Mouse (Mus musculus) left cerebral cortex, adult 11 months (tissue): Measurements from ENCODE around the gene Pbxip1.

Experiments used
- DNase-seq: peaks from one replicate; pipeline ENCODE4 v3.0.0; 2022; ENCODE audit warnings: low spot score

The Pbxip1 gene

DNA sequence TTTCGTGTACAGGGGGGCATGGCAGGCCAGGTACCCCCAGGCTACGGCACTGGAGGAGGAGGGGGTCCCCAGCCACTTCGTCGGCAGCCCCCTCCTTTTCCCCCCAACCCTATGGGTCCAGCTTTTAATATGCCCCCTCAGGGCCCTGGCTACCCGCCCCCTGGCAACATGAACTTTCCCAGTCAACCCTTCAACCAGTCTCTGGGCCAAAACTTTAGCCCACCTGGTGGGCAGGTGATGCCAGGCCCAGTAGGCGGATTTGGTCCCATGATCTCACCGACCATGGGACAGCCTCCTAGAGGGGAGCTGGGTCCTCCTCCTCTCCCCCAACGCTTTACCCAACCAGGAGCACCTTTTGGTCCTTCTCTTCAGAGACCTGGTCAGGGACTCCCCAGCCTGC lies 3.9 kb upstream of the Pbxip1 start:
- DNase-seq, result no peak

DNA sequence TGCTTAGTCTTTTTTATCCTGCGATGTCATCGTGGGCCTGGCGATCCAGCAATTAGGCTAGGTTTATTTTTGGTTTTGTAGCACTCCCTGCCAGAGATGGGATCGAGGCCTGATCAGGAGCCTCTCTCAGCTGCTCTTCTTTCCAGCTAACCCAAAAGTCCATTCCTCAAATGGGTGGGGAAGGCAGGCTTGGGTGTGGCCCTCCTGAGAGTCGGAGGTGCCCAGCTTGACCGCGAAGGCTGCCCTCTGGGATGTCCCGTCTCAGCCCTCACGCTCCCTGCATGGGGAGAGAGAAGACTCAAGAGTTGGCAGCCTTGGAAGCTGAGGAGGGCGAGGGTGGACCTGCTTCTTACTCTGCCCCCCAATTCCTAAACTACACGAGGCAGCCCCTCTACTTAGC lies 2.0 kb upstream of the Pbxip1 start:
- no peak for DNase-seq

DNA sequence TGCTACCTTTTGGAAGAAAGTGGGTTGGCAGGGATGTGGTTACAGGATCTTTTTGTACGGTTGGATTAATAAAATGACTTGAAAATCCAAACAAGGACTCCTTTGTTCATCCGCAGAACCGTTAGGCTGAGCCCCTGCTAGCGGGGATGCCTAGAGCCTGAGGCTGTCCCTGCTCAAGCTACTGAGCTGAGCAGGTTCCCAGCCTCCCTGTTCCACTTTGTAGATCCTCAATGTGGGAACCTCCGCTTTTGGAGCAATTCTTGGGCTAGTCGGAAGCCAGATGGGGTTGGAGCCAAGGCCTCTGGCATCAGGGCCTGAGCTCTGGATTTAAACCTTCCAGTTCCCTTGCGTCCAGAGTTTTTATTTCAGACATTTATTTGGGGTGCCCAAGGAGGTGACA lies 1.5 kb upstream of the Pbxip1 start:
- DNase-seq, result no peak

DNA sequence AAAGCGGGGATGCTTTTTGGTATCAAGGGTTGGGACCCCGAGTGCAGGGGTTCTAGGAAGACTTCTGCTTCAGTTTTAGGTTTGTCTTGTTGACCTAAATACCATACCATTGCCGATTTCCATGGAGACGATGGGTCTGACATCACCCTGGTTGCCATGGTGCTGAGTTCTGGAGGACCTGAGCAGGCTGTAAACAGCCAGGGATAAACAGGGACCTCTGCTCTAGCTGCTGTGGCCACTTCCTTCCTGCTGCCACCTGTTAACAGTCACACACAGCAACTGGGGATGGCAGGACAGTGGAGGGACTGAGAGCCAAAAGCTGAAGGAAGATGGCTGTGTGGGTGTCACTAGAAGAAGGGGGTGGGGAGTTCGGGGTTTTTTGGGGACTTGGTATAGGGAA lies 763 bp downstream of the Pbxip1 start:
- DNase-seq, result no peak

DNA sequence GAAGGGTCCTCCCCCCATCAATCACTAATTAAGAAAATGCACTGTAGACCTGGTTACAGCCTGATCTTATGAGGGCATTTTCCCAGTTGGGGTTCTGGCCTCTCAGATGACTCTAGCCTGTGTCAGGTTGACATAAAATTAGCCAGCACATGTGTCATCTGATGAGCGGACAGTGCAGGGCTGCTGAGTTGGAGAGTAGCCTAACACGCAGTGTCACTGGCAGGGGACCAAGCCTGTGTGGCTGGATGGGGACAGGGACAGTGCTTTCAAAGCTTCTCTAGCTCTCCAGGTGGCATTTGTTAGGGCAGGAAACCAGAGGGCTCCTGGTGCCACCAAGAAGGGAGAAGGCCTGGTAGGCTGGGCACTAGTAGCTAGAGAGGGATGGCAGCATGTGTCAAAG lies 4.2 kb downstream of the Pbxip1 start:
- DNase-seq, result no peak

DNA sequence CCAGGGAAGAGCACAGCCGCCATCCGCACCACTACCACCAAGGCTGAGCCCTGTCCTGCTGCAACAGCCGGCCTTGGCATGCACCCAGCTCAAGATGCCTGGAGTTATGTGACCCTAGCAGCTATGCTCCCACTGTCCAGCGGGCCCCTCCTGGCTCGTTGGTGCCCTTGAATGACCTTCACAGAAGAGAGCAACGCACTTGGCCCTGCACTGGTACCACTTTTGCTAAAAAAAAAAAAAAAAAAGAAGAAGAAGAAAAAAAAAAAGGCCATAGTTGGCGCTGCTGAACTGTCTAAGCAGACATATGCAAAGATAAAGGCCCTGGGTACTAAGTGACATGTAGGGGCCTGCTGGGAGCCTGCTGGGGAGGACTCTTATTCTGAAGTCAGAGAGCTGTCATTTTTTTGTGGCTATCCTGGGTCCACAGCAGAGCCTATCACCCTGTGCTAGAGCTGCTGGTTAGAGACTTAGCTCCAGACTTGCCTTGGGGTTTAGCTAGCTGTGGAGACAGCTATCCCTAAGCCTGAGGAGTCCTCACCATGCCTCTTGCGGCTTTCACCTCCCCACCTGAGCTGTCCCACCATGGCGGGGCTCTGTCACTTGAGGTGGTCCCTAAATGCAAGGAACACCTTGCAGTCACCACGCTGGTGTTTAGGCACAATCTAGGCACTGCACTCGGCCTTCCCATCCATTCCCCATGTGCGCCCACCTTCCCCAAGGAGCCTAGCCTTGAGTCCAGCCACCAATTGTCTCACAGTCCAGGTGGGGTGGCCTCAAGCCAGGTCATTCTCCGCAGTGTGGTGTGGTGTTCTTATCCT lies 12.4 kb downstream of the Pbxip1 start:
- DNase-seq, result no peak

DNA sequence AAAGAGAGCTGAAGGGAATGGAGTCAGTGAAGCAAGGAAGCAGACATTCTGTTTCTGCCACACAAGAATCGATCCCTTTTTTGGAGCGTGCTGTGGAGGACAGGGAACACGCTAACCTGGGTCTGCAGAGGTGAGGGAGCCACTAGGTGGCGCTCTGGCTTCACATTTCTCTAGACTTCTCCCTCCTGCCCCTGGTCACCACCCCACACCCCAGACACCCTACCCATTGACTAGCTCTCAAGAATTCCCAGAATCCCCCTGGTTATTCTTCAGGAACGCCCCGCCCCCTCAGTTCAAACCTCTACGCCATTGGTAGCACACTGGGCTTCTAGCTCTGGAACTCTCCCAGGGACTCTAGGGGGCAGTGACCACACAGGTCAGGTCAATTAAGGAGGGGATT lies 13.0 kb downstream of the Pbxip1 start:
- no peak for DNase-seq

DNA sequence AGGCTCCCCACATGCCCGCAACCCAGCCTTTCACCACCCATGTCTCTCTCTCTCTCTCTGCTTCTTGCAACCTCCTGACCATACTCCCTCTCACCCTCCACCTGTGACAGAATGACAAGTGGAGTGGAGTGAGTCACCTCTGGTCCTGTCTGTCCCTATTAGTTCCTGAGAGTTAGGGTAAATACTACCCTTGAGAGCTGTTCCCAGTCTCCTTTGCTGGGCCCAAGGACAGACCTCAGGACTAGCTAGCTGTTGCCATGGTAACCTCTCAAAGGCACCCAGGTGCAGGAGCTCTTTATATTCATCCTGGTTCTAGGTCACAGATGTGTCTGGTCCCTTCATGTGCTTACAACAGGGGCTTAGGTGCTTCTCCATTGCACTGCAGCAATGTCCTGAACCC lies 15.4 kb downstream of the Pbxip1 start:
- no peak for DNase-seq

DNA sequence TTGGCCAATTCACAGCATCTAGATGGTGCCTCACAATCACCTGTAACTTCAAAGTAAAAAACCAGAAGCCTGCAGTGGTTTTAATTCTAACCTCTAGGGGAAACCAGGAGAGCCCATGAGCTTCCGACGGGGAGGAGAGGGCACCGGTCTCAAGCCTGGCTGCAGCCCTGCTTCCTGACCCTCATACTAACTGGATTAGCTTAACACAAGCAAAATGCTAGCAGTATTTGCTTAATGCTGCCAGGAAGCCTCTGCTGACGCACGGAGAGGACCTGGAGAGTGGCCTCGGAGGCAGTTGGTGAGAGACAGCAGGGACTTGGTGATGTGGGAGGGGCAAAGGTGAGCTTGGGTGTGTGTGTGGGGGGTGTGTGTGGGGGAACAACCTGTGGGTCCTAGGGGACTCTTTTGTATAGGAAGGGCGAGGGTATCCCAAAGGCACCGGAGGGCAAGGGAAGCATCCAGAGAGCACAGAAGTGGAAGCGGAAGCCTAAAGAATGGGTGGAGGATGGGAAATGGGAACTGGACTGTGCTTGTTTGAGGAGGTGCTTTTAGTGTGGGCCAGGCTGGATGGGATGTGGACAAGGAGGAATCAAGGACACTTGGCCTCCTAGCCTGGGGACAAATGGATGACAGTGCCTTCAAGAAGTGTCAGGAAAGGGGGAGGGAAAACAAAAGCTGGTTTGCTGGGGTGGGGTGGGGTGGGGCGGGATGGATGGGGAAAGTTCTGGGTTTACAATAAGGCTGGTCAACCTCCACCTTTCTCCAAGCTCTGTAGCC lies 18.1 kb downstream of the Pbxip1 start, which contains the start of gene Pmvk:
Gene Pmvk, plus strand, starts transcription at position 141 of the 777 bp plus-strand sequence.
- DNase-seq, result no peak

DNA sequence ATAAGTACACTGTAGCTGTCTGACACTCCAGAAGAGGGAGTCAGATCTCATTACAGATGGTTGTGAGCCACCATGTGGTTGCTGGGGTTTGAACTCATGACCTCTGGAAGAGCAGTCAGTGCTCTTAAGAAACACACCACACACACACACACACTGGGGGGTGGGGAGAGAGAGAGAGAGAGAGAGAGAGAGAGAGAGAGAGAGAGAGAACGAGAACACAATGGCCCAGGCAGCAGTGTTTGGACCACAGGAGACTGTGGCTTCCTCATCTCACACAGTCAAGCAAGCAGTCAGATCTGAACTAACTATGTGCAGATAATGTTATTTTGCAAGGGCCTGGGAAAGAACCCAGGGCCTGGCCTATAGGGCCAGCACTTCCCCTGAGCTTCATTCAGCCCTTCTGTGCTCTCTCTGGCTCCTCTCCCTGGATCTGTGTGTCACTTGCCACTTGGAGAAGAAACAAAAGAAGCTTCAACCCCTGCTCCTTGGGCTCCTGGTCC lies 19.3 kb downstream of the Pbxip1 start:
- no peak for DNase-seq

DNA sequence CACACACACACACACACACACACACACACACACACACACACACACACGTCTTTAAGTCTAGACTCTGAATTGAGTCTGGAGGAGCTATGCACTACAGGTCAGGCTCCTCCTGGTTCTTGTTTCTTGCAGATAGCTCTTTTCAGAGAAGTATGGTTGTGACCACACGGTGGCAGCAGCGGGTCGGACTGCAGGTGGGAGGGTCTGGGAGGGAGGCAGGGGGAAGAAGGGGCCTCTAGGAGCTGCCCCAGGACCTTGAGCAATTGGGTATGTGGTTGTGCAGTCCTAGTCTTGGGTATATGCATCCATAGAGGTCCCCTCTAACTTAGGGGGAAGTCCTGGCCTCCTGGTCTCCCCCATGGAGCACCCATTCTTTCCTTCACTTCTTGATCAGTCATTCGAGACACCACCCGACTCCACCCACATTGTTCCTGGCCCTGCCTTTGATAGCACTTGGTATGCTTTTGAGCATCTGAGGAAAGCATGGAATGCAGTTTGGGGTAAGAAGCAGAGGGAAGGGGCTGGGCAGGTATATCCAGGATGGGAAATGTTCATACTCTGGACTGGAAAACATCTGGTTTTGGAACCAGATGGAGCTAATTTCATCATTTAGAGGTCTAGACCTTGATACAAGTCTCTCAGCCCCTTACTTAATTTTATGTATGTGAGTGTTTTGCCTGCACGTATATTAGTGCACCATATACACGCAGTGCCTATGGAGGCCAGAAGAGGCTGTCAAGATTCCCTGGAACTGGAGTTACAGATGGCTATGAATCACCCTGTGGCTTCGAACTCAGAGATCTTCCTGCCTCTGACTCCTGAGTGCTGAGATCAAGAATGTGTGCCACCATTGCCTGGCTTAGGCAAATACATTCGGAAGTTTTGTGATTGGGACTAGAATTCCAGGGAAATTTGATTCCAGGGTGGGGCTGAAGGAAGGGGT lies 20.5 kb downstream of the Pbxip1 start:
- DNase-seq, result no peak

DNA sequence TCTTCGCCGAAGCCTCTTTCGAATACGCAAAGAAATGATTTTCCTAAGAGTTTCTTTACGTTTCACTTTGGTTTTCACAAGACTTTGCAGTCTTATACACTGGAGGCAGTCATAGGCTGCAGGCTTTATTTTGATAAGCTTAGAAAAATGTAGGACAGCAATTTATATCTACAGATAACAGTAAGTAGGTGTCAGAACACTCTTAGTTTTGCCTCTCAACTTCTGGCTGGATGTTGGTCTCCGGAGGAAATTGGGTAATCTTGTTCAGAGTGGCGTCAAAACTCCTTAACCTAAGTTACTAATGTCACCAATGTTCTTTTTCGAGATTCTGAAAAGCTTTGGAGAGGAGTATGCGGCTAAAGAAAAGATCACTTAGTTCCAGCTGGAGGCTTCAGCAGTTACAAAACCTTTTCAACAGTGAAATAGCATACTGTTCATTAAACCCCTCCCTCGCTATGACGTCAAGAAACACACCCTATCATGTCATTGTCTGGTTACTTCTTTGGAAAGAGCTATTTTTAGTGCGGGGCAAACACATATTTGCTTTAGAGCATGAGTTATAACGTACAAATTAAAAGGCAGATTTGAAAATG lies 22.0 kb downstream of the Pbxip1 start:
- no peak for DNase-seq

DNA sequence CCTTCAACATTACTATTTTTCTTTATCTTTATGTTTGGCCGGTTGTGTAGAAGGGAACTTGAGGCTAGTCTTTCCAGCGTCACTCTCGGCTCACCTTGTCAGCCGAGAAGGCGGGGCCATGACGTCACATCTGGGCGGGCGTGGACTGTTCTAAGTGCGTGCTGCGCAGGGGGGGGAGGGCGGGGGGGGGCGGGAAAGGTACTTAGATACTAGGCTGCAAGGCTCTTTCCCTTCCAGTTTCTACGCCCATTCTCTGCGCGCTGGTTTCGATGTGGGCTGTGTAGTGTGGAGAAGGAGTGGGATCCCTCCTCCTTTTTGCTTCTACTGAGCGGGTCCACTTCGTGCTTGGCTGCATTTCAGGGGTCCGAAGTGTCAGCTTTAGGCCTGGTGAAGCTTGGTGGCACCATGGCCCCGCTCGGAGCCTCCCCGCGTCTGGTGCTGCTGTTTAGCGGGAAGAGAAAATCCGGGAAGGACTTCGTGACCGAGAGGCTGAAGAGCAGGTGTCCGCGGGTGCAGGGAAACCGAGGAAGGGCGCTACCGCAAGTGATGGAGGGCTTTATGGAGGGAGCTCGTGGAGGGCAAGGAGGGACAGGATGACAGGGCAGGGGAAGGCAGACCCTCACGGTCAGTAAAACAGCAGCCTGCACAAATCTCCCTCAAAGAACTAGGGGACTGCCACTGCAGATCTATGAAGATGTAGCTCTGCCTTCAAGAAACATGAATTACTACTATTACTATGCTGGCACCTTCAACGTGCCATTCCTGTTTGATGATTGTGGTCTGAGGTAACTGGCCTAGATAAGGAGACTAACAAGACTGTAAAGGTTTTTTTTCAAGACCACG lies 22.7 kb downstream of the Pbxip1 start:
- peak; percentile 86 for DNase-seq

DNA sequence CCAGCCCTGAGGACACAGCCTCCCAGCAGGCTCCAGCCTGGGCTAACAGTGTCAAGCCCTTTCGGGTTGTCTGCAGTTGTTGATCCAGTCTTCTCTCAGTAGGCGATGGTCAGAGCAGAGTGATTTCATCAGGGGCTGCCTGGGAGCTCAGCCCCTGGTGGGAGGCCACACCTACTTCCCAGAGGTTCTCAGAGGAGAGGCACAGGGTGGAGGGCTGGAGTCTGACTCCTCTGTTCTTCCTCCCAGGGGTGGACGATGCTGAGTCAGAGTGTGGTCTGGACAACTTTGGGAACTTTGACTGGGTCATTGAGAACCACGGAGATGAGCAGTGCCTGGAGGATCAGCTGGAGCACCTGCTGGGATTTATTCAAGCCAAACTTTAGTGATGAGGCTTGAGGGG lies 31.8 kb downstream of the Pbxip1 start:
- no peak for DNase-seq

DNA sequence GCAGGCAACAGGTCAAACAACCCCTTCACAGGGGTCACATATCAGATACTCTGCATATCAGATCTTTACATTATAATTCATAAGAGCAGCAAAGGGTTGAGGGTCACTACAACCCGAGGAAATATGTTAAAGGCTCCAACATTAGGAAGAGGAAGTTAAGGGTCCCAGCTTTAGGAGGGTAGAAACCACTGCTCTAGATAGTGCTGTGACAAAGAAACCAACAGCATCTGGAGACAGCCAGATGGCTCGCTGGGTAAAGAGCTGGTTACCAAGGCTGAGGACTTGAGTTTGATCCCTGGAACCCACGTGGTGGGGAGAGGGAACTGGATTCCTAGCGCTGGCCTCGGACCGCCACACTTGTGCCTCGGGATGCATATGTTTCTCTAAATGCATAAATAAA lies 35.8 kb downstream of the Pbxip1 start:
- no peak for DNase-seq

DNA sequence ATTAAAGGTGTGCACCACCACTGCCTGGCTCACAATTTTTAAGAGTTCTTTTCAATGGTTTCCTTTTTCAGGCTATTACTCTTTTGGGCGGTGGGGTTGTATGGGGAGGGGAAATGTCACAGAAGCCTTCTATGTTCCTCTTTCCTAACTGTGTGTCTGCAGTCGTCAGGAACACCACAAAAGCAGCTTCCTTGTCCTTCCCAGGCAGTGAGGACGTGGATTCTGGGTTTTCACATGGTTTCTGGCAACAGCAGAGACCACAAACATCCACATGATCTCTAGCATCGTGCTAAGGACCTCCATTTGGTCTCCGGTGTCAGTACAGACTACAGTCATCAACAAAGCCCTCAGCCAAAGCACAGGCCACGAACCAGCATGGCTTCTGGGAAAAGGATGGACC lies 37.3 kb downstream of the Pbxip1 start:
- DNase-seq, result no peak

DNA sequence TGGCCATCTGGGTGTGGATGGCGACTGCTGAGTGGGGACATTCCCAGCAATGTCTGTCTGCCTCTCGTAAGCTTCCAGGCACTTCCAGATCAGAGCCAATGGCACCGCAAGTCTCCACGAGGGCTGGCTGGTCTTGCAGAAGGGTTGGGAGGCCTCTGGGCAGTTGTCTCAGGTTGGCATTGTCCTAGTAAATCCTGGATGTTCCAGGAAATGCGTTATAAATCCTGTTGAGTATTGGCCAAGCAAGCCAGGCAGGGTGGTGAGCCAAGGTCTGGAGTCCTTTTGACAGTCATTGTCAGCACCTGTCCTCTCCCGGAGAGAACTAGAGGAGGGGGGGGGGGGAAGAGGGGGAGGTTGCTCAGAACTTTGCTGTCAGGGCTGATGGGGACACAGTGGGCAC lies 42.5 kb downstream of the Pbxip1 start:
- DNase-seq, result no peak

DNA sequence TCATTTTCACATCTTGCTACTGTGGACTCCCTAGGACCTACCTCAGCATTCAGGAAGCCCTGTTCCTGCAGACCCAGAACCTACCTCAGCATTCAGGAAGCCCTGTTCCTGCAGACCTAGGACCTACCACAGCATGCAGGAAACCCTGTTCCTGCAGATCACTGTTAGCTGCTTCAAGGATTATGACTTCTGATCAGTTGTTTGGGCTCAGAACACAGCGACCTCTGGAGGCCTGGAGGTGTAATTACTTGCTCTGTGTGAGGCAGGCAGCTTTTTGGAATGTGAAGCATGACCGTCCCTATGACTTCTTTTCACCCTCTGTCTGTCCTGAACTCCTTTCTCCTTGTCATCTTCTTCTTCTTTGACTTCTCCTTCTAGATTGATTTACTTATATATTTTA lies 45.0 kb downstream of the Pbxip1 start:
- DNase-seq, result no peak

DNA sequence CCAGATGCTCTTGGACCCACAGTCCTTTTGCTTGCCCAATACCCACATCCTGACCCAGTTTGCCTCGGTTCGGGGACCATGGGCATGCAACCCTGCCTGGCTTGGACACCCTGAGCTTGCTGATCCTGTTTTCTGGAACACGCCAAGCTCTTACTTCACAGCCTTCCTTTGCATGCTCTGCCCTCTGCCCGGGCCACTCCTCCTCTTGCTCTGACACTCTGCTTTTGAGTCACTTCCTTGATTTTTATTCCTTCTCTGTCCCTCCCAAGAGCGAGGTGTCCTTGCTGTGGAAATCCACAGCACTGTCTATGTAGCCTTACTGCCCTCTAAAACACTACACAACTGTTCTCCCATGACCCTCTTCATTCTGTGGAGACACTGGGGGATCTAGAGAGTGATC lies 45.7 kb downstream of the Pbxip1 start:
- no peak for DNase-seq

DNA sequence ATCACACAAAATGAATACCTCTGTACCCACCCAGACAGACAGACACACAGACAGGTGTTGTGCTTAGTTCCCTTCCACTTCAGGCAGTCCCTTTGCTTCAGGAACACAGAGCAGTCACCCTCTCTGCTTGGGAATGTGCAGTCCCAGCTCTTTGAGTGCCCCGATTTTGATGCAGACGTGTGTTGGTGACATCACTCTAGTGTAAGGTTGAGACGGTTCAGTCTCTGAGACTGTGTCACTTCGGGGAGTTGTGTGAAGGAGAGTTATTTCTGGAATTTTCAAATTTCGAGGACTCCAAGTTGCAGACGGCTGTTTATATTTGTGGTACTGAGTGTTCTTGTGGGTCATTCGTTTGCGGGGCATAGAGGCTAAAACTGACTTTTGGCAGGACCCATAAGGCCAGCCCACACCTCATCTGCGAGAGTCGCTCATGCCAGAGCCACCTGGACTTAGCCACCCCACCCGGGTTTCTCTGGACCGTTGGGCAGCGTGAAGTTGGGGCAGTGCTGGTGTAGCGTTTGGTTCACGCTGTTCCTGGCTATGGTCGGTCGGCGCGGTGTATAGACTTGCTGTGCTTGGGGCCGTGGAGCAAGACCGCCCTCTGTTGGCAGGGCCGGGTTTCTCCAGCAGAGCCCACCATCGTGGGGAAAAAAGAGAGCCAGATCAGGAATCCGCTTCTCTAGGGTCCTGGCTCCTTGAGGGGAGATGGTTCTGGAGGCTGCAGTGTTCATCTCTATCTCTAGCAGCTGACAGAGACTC lies 48.4 kb downstream of the Pbxip1 start:
- DNase-seq, result peak; percentile 9
